Mouse (Mus musculus) embryonic facial prominence, embryonic 13.5 days (tissue): ENCODE measurements around the gene Ppp3ca. TPM values are rescaled to one million over a fixed set of nuclear protein-coding genes. Genes with fewer than 3 reads are reported as not detected.

ENCODE experiments used
- microRNA-seq: library from miRNA; unstranded; fragments of <30 nt; microRNA quantifications from one replicate; pipeline ENCODE4, GENCODE M21; 2016
- polyA plus RNA-seq: library from polyadenylated mRNA; unstranded; fragments of >200 nt; fragmentation: Nextera tagmentation; extraction: Ambion mirVana; gene quantifications from 2 replicates; pipeline ENCODE4 v1.2.1, GENCODE M21; 2015

Gene Ppp3ca
- polyA plus RNA-seq, 1 experiment from 2014 or later, result 92.4 TPM

Small RNAs within 50 kb of the gene (microRNA-seq; reads per million reads assigned to microRNA genes)
- not detected for gene Gm44327
